Comparison of ENCODE assay signal across 13 mouse cellular contexts in genomic region chr17:30938554-30938953, GRCm38 (mm10). TPM values are rescaled to one million over a fixed set of nuclear protein-coding genes. Genes with fewer than 3 reads are reported as not detected.
DNase-seq lines count a peak whose midpoint lies in the region; ATAC-seq and TF ChIP-seq lines count a peak whose summit lies in the region.
"Had no signal": no experiment of that assay in that cellular context is flagged by ENCODE, and none has a peak within 500 bp of the region (broad histone marks: within the 10 kb centered on the region; RNA-seq: fewer than 3 reads in every experiment).

No protein-coding gene starts in this region.

- no peaks in the 10 kb centered on the region for H3K79me2 ChIP-seq in heart, adult 2 months (replicated peaks; ENCODE audit: control insufficient read depth, insufficient read depth, low read length)
- H3K79me2 ChIP-seq in myocyte (ENCODE audit: control insufficient read depth, insufficient read depth), result no peaks in the 10 kb centered on the region

- no peak overlapping the region for H3K9ac ChIP-seq in heart, postnatal 0 days (replicated peaks; ENCODE audit: low read depth, low read length)
- H3K9ac ChIP-seq in heart, adult 2 months (ENCODE audit: low read depth, low read length), result no peak overlapping the region
- H3K9ac ChIP-seq in midbrain, embryonic 16.5 days (ENCODE audit: low read depth, low read length), result no peak overlapping the region
- no peak overlapping the region for H3K9ac ChIP-seq in forebrain, embryonic 15.5 days (replicated peaks)
- H3K9ac ChIP-seq: embryonic facial prominence, embryonic 12.5 days; neural tube, embryonic 13.5 days had no signal

- H3K9me3 ChIP-seq in heart, postnatal 0 days (replicated peaks; ENCODE audit: control insufficient read depth, low read length), result no peaks in the 10 kb centered on the region
- H3K9me3 ChIP-seq in midbrain, embryonic 10.5 days (replicated peaks), result no peaks in the 10 kb centered on the region
- H3K9me3 ChIP-seq in midbrain, embryonic 16.5 days (replicated peaks; ENCODE audit: control insufficient read depth, low read length, poor library complexity, severe bottlenecking), result no peaks in the 10 kb centered on the region
- H3K9me3 ChIP-seq in forebrain, embryonic 15.5 days, result no peaks in the 10 kb centered on the region
- H3K9me3 ChIP-seq: embryonic facial prominence, embryonic 12.5 days; neural tube, embryonic 13.5 days had no signal

- H3K27me3 ChIP-seq in heart, postnatal 0 days (ENCODE audit: control insufficient read depth, insufficient read depth, low read length), result no peaks in the 10 kb centered on the region
- no peaks in the 10 kb centered on the region for H3K27me3 ChIP-seq in heart, adult 2 months (ENCODE audit: control insufficient read depth, insufficient read depth, low read length)
- H3K27me3 ChIP-seq in midbrain, embryonic 10.5 days (ENCODE audit: low read depth, poor library complexity, severe bottlenecking), result no peaks in the 10 kb centered on the region
- no peaks in the 10 kb centered on the region for H3K27me3 ChIP-seq in midbrain, embryonic 16.5 days (ENCODE audit: control insufficient read depth, insufficient read depth, low read depth, low read length)
- H3K27me3 ChIP-seq in myocyte (ENCODE audit: control insufficient read depth, insufficient read depth, insufficient read length), result no peaks in the 10 kb centered on the region
- H3K27me3 ChIP-seq in forebrain, embryonic 15.5 days, result no peaks in the 10 kb centered on the region
- H3K27me3 ChIP-seq: embryonic facial prominence, embryonic 12.5 days had no signal

- WGBS in heart, postnatal 0 days, result 23% methylated on average over 9 of the region's 9 CpGs
- WGBS in heart, adult 2 months, result 43% methylated on average over 9 of the region's 9 CpGs
- WGBS in midbrain, embryonic 10.5 days, result 67% methylated on average over 9 of the region's 9 CpGs
- WGBS in midbrain, embryonic 16.5 days, result 55% methylated on average over 9 of the region's 9 CpGs
- WGBS in forebrain, embryonic 15.5 days, result 57% methylated on average over 9 of the region's 9 CpGs

- ATAC-seq in heart, postnatal 0 days (ENCODE audit: insufficient read depth, low read depth), result peak; percentile 73
- no peak for ATAC-seq in midbrain, embryonic 16.5 days
- ATAC-seq in forebrain, embryonic 15.5 days (replicated peaks), result no peak

- peak; percentile 53 for DNase-seq in heart, postnatal 0 days (ENCODE audit: low spot score)
- DNase-seq in heart, adult 2 months, result no peak
- DNase-seq in midbrain, embryonic 10.5 days (ENCODE audit: low spot score), result peak; percentile 32
- peak; percentile 6 for DNase-seq in c-Kit-positive CD71-positive TER-119-negative erythroid progenitor cells, embryonic 14.5 days (ENCODE audit: low read depth)
- DNase-seq in frontal cortex, postnatal 36 days (ENCODE audit: low spot score in 2 of 2), result no peak
- DNase-seq: gastrocnemius, postnatal 36 days; kidney, adult 9 months had no signal

- TF ChIP-seq CTCF in heart, postnatal 0 days (IDR thresholded peaks at IDR 0.05; ENCODE audit: low read depth), result no peak
- no peak for TF ChIP-seq CTCF in heart, adult 2 months (IDR thresholded peaks at IDR 0.05)

- TF ChIP-seq POLR2A in heart, adult 2 months (IDR thresholded peaks at IDR 0.05; ENCODE audit: insufficient read depth, low read depth, low read length), result no peak
- TF ChIP-seq POLR2A in myocyte (IDR thresholded peaks at IDR 0.05; ENCODE audit: insufficient read length, low read depth), result no peak

- no peak overlapping the region for H3ac ChIP-seq in myocyte (ENCODE audit: control insufficient read depth, insufficient read length)

- peaks cover 8% of the 10 kb centered on the region; the same call in 1 of the 2 replicates for H3K4me1 ChIP-seq in heart, postnatal 0 days (ENCODE audit: control insufficient read depth, insufficient read depth)
- no peaks in the 10 kb centered on the region for H3K4me1 ChIP-seq in heart, adult 2 months (ENCODE audit: control insufficient read depth, insufficient read depth, low read length)
- peaks cover 12% of the 10 kb centered on the region; the same call in 1 of the 2 replicates for H3K4me1 ChIP-seq in midbrain, embryonic 10.5 days
- H3K4me1 ChIP-seq in midbrain, embryonic 16.5 days (ENCODE audit: control insufficient read depth, insufficient read depth, low read length), result no peaks in the 10 kb centered on the region
- no peaks in the 10 kb centered on the region for H3K4me1 ChIP-seq in forebrain, embryonic 15.5 days
- H3K4me1 ChIP-seq: embryonic facial prominence, embryonic 12.5 days had no signal

- no peak overlapping the region for H3K4me2 ChIP-seq in heart, postnatal 0 days (ENCODE audit: low read depth, low read length)
- H3K4me2 ChIP-seq in midbrain, embryonic 16.5 days (ENCODE audit: low read length), result no peak overlapping the region
- no peak overlapping the region for H3K4me2 ChIP-seq in myocyte (ENCODE audit: low read depth)
- no peak overlapping the region for H3K4me2 ChIP-seq in forebrain, embryonic 15.5 days (replicated peaks)
- H3K4me2 ChIP-seq: embryonic facial prominence, embryonic 12.5 days; neural tube, embryonic 13.5 days had no signal

- no peak for TF ChIP-seq EP300 in heart, postnatal 0 days (IDR thresholded peaks at IDR 0.05; ENCODE audit: low read depth)
- TF ChIP-seq EP300 in heart, adult 2 months (IDR thresholded peaks at IDR 0.05; ENCODE audit: insufficient read depth, low read depth, low read length), result no peak

- H3K4me3 ChIP-seq in heart, postnatal 0 days (ENCODE audit: low read depth, low read length), result no peak overlapping the region
- H3K4me3 ChIP-seq in heart, adult 2 months, result no peak overlapping the region
- H3K4me3 ChIP-seq in midbrain, embryonic 10.5 days, result no peak overlapping the region
- no peak overlapping the region for H3K4me3 ChIP-seq in midbrain, embryonic 16.5 days (ENCODE audit: low read depth, low read length)
- H3K4me3 ChIP-seq in myocyte, result no peak overlapping the region
- no peak overlapping the region for H3K4me3 ChIP-seq in forebrain, embryonic 15.5 days
- H3K4me3 ChIP-seq: embryonic facial prominence, embryonic 12.5 days; neural tube, embryonic 13.5 days had no signal

- no peaks in the 10 kb centered on the region for H3K36me3 ChIP-seq in heart, postnatal 0 days (replicated peaks; ENCODE audit: control insufficient read depth, insufficient read depth, low read length)
- H3K36me3 ChIP-seq in heart, adult 2 months (ENCODE audit: control insufficient read depth, insufficient read depth, low read length), result no peaks in the 10 kb centered on the region
- no peaks in the 10 kb centered on the region for H3K36me3 ChIP-seq in midbrain, embryonic 10.5 days
- no peaks in the 10 kb centered on the region for H3K36me3 ChIP-seq in midbrain, embryonic 16.5 days (ENCODE audit: control insufficient read depth, insufficient read depth, low read length)
- no peaks in the 10 kb centered on the region for H3K36me3 ChIP-seq in myocyte (ENCODE audit: control insufficient read depth, insufficient read depth)
- no peaks in the 10 kb centered on the region for H3K36me3 ChIP-seq in forebrain, embryonic 15.5 days
- H3K36me3 ChIP-seq: embryonic facial prominence, embryonic 12.5 days; neural tube, embryonic 13.5 days had no signal

- intact Hi-C loops in heart, adult 2 months (cut with DNase I), result no loop called here

- H3K27ac ChIP-seq in heart, postnatal 0 days (ENCODE audit: low read depth), result no peak overlapping the region
- H3K27ac ChIP-seq in heart, adult 2 months, result no peak overlapping the region
- H3K27ac ChIP-seq in midbrain, embryonic 10.5 days (replicated peaks), result no peak overlapping the region
- H3K27ac ChIP-seq in midbrain, embryonic 16.5 days (ENCODE audit: low read length), result no peak overlapping the region
- no peak overlapping the region for H3K27ac ChIP-seq in forebrain, embryonic 15.5 days (replicated peaks)
- H3K27ac ChIP-seq: embryonic facial prominence, embryonic 12.5 days; neural tube, embryonic 13.5 days had no signal

TF ChIP-seq in myocyte, 11 proteins besides CTCF, POLR2A, EP300 and RAD21:
- TF ChIP-seq MYOG (IDR thresholded peaks at IDR 0.05; ENCODE audit: control insufficient read depth in 1 of 3, insufficient read depth in 1 of 3, insufficient read length in 2 of 3, low read depth in 2 of 3) (no peak), USF1 (IDR thresholded peaks at IDR 0.05; ENCODE audit: low read depth) (no peak), POLR2AphosphoS2 (IDR thresholded peaks at IDR 0.05; ENCODE audit: insufficient read length, low read depth) (no peak), REST (IDR thresholded peaks at IDR 0.05; ENCODE audit: insufficient read depth, insufficient read length) (peak; percentile 34), SRF (IDR thresholded peaks at IDR 0.05; ENCODE audit: control insufficient read depth, insufficient read length, low read depth) (no peak)
TF ChIP-seq in myocyte: peak in this region for 1.

RNA-seq across cellular contexts. Expression of gene Umodl1, which starts 15.9 kb away (rescaled TPM):
- total RNA-seq in heart, postnatal 0 days (2014; rRNA removed; ENCODE audit: low replicate concordance), result not detected in 2 replicates
- polyA plus RNA-seq in heart, postnatal 0 days (2015; fragmentation: Nextera tagmentation; extraction: Ambion mirVana), result not detected in 2 replicates
- not detected for total RNA-seq in heart, adult 2 months (2021)
- not detected in 2 replicates for polyA plus RNA-seq in heart, adult 2 months (2012; rRNA removed)
- 0.07 and 0.33 TPM in 2 replicates for polyA plus RNA-seq in midbrain, embryonic 10.5 days (2016; fragmentation: Nextera tagmentation; extraction: Ambion mirVana)
- 0.09 and 0.10 TPM in 2 replicates for polyA plus RNA-seq in midbrain, embryonic 16.5 days (2015; fragmentation: Nextera tagmentation; extraction: Ambion mirVana)
- not detected for polyA plus RNA-seq in myocyte (2012; fragmentation: generic; extraction: Trizol)
- not detected in 2 replicates for polyA plus RNA-seq in forebrain, embryonic 15.5 days (2015; fragmentation: Nextera tagmentation; extraction: Ambion mirVana)
- total RNA-seq: gastrocnemius, postnatal 36 days had no signal
- polyA plus RNA-seq: neural tube, embryonic 13.5 days; urinary bladder, adult 2 months had no signal

RNA-seq across cellular contexts. Expression of gene Glp1r, which starts 36.9 kb away (rescaled TPM):
- 1.3 and 4.7 TPM in 2 replicates for total RNA-seq in heart, postnatal 0 days (2014; rRNA removed; ENCODE audit: low replicate concordance)
- 0.43 and 0.44 TPM in 2 replicates for polyA plus RNA-seq in heart, postnatal 0 days (2015; fragmentation: Nextera tagmentation; extraction: Ambion mirVana)
- total RNA-seq in heart, adult 2 months (2021), result under 1 TPM; 0.16 to 0.25 TPM
- 0.29 and 0.64 TPM in 2 replicates for polyA plus RNA-seq in heart, adult 2 months (2012; rRNA removed)
- polyA plus RNA-seq in midbrain, embryonic 10.5 days (2016; fragmentation: Nextera tagmentation; extraction: Ambion mirVana), result not detected in 2 replicates
- polyA plus RNA-seq in midbrain, embryonic 16.5 days (2015; fragmentation: Nextera tagmentation; extraction: Ambion mirVana), result 0.71 and 1.3 TPM in 2 replicates
- polyA plus RNA-seq in myocyte (2012; fragmentation: generic; extraction: Trizol), result 1.3 TPM
- 0.08 and 0.11 TPM in 2 replicates for polyA plus RNA-seq in forebrain, embryonic 15.5 days (2015; fragmentation: Nextera tagmentation; extraction: Ambion mirVana)
- total RNA-seq: gastrocnemius, postnatal 36 days had no signal
- polyA plus RNA-seq: embryonic facial prominence, embryonic 12.5 days had no signal

Comparison
In these comparisons a context has a peak if more than half of its experiments do, and no peak if none do; other contexts are left out.
1. DNase-seq: peak in heart, postnatal 0 days (single experiment), midbrain, embryonic 10.5 days (single experiment) and c-Kit-positive CD71-positive TER-119-negative erythroid progenitor cells, embryonic 14.5 days (single experiment); none in heart, adult 2 months (0 of 2) and frontal cortex, postnatal 36 days (0 of 2).